Mouse (Mus musculus) thymus, adult 2 months (tissue): Measurements from ENCODE around the gene Slc1a1.

Source experiments
- CTCF ChIP-seq: fragments of 200-500 bp; IDR thresholded peaks from 2 replicates; pipeline ENCODE4 v1.5.1; 2012; ENCODE audit warnings: mild to moderate bottlenecking, control low read depth, low read length, moderate library complexity, borderline replicate concordance; ENCODE audit not compliant: control insufficient read depth, poor library complexity, insufficient read depth; ENCODE audit errors: extremely low read depth
- POLR2A ChIP-seq: fragments of 200-500 bp; IDR thresholded peaks from 2 replicates; pipeline ENCODE4 v1.6.1; 2012; ENCODE audit warnings: mild to moderate bottlenecking, low read length, control low read depth, moderate library complexity; ENCODE audit not compliant: control insufficient read depth, poor library complexity, insufficient read depth; ENCODE audit errors: extremely low read depth

GRCm38 (mm10) chr19:28908693-28909092 lies 73.8 kb downstream of the Slc1a1 start:
- no peak for TF ChIP-seq CTCF
- TF ChIP-seq POLR2A: no peak
